Mouse (Mus musculus) olfactory bulb, adult 2 months (tissue): ENCODE results near the gene Hspa5.

ENCODE experiments used
- CTCF ChIP-seq: fragments of 200-500 bp; IDR thresholded peaks from 2 replicates; pipeline ENCODE4 v1.5.1; 2012; ENCODE audit warnings: low read depth, mild to moderate bottlenecking, low read length, moderate library complexity; ENCODE audit not compliant: insufficient read depth
- POLR2A ChIP-seq: fragments of 200-500 bp; IDR thresholded peaks from 2 replicates; pipeline ENCODE4 v1.6.1; 2012; ENCODE audit warnings: mild to moderate bottlenecking, low read depth, low read length, moderate library complexity; ENCODE audit not compliant: insufficient read depth

DNA sequence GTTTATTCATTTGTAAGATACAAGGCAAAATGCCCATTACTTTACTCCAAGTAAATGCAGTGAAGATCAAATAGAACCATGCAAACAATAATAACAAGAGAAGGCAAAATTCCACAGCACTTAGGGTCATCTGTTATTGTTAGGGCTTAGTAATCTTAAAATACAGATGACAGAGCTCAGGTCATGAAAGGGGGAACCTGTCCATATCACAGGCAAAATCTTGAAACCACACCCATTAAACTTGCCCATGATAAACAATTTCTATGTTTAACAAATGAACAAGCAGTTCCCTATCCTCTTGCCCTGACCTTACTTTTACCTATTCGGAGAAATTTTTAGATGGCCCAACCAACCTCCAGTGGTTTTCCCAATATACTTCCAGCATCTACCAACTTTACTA, 37.8 kb downstream of the Hspa5 start:
- TF ChIP-seq POLR2A (no peak), CTCF (no peak)
